Mouse (Mus musculus) myocyte (in vitro differentiated cells): ENCODE measurements around the gene Setd4. TPM values are rescaled to one million over a fixed set of nuclear protein-coding genes. Genes with fewer than 3 reads are reported as not detected.
A peak's percentile ranks its signal among the peaks of the same experiment; 100 is the strongest.

ENCODE experiments used
- H3K27me3 ChIP-seq: one replicate; pipeline ENCODE4 v1.6.1; 2011; ENCODE audit not compliant: control insufficient read depth, insufficient read depth, insufficient read length
- H3K36me3 ChIP-seq: one replicate; pipeline ENCODE4 v1.6.1; 2011; ENCODE audit not compliant: control insufficient read depth, insufficient read depth
- H3K4me2 ChIP-seq: one replicate; pipeline ENCODE4 v1.6.1; 2011; ENCODE audit warnings: low read depth, control low read depth
- H3K4me3 ChIP-seq: one replicate; pipeline ENCODE4 v1.5.1; 2011; ENCODE audit warnings: mild to moderate bottlenecking, control low read depth, moderate library complexity
- H3K79me2 ChIP-seq: one replicate; pipeline ENCODE4 v1.6.1; 2011; ENCODE audit not compliant: control insufficient read depth, insufficient read depth
- H3ac ChIP-seq: one replicate; pipeline ENCODE4 v1.6.1; 2011; ENCODE audit not compliant: control insufficient read depth, insufficient read length
- CEBPB ChIP-seq: IDR thresholded peaks from 2 replicates; pipeline ENCODE4 v1.6.1; 2011; ENCODE audit warnings: mild to moderate bottlenecking, moderate library complexity; ENCODE audit not compliant: poor library complexity, insufficient read depth, severe bottlenecking
- E2F4 ChIP-seq: IDR thresholded peaks from one replicate; pipeline ENCODE4 v1.6.1; 2011; ENCODE audit warnings: mild to moderate bottlenecking, control low read depth, moderate library complexity; ENCODE audit not compliant: insufficient read depth
- MAX ChIP-seq: IDR thresholded peaks from one replicate; pipeline ENCODE4 v1.6.1; 2011; ENCODE audit warnings: low read depth, mild to moderate bottlenecking, control low read depth
- MYOD1 ChIP-seq, 3 experiments: IDR thresholded peaks; one replicate each; pipeline ENCODE4 v1.6.1; 2011; ENCODE audit warnings: control low read depth in 2 of 3, low read depth in 2 of 3, mild to moderate bottlenecking in 2 of 3, moderate library complexity in 1 of 3; ENCODE audit not compliant: insufficient read length in 2 of 3, control insufficient read depth in 1 of 3
- MYOG ChIP-seq, 3 experiments: IDR thresholded peaks; one replicate each; pipeline ENCODE4 v1.6.1; 2011; ENCODE audit warnings: control low read depth in 2 of 3, low read depth in 2 of 3, mild to moderate bottlenecking in 2 of 3; ENCODE audit not compliant: insufficient read length in 2 of 3, control insufficient read depth in 1 of 3, insufficient read depth in 1 of 3
- POLR2A ChIP-seq: IDR thresholded peaks from one replicate; pipeline ENCODE4 v1.6.1; 2011; ENCODE audit warnings: low read depth, mild to moderate bottlenecking, control low read depth, moderate library complexity; ENCODE audit not compliant: insufficient read length
- POLR2AphosphoS2 ChIP-seq: IDR thresholded peaks from one replicate; pipeline ENCODE4 v1.6.1; 2011; ENCODE audit warnings: low read depth, control low read depth; ENCODE audit not compliant: insufficient read length
- REST ChIP-seq: IDR thresholded peaks from one replicate; pipeline ENCODE4 v1.6.1; 2011; ENCODE audit warnings: mild to moderate bottlenecking, control low read depth, moderate library complexity; ENCODE audit not compliant: insufficient read depth, insufficient read length
- SRF ChIP-seq: IDR thresholded peaks from one replicate; pipeline ENCODE4 v1.6.1; 2011; ENCODE audit warnings: low read depth; ENCODE audit not compliant: control insufficient read depth, insufficient read length
- TCF12 ChIP-seq: IDR thresholded peaks from one replicate; pipeline ENCODE4 v1.6.1; 2011; ENCODE audit warnings: mild to moderate bottlenecking, control low read depth; ENCODE audit not compliant: poor library complexity, insufficient read depth, severe bottlenecking
- TCF3 ChIP-seq: IDR thresholded peaks from one replicate; pipeline ENCODE4 v1.6.1; 2011; ENCODE audit warnings: low read depth, control low read depth; ENCODE audit not compliant: insufficient read length
- USF1 ChIP-seq: IDR thresholded peaks from one replicate; pipeline ENCODE4 v1.6.1; 2011; ENCODE audit warnings: low read depth, mild to moderate bottlenecking, control low read depth, moderate library complexity
- polyA plus RNA-seq: library from polyadenylated mRNA; unstranded; fragments of >200 nt; fragmentation: generic; extraction: Trizol; gene quantifications from one replicate; pipeline ENCODE4 v1.2.1, GENCODE M21; 2012; ENCODE audit warnings: missing spikeins

Setd4 gene
- polyA plus RNA-seq, 1 experiment = 3.6 TPM

GRCm38 (mm10) chr16:93574521-93575191 is 29.2 kb downstream of the Setd4 start:
- H3K27me3 ChIP-seq = no peaks in the 10 kb centered on the region
- no peak overlapping the region for H3K4me3 ChIP-seq
- H3K79me2 ChIP-seq = no peaks in the 10 kb centered on the region
- TF ChIP-seq TCF3 = no peak
- TF ChIP-seq POLR2A = no peak
- TF ChIP-seq MYOD1 (IDR thresholded peaks at IDR 0.05; ENCODE audit: control insufficient read depth in 1 of 3, insufficient read length in 2 of 3, low read depth in 2 of 3) = no peak
- TF ChIP-seq REST = no peak
- no peak for TF ChIP-seq SRF
- TF ChIP-seq MYOG (IDR thresholded peaks at IDR 0.05; ENCODE audit: control insufficient read depth in 1 of 3, insufficient read depth in 1 of 3, insufficient read length in 2 of 3, low read depth in 2 of 3) = no peak
- TF ChIP-seq USF1 = no peak
- TF ChIP-seq POLR2AphosphoS2 = no peak
- no peak for TF ChIP-seq TCF12
- no peak for TF ChIP-seq E2F4
- TF ChIP-seq MAX = no peak
- no peak for TF ChIP-seq CEBPB
- no peak overlapping the region for H3K4me2 ChIP-seq
- no peaks in the 10 kb centered on the region for H3K36me3 ChIP-seq
- H3ac ChIP-seq = no peak overlapping the region

GRCm38 (mm10) chr16:93573434-93573833 is 30.4 kb downstream of the Setd4 start:
- no peak overlapping the region for H3K4me2 ChIP-seq
- no peaks in the 10 kb centered on the region for H3K27me3 ChIP-seq
- no peaks in the 10 kb centered on the region for H3K36me3 ChIP-seq
- H3ac ChIP-seq = no peak overlapping the region
- TF ChIP-seq USF1 (no peak), MAX (no peak), REST (no peak), CEBPB (no peak), TCF3 (no peak), POLR2A (no peak), E2F4 (no peak), MYOD1 (IDR thresholded peaks at IDR 0.05; ENCODE audit: control insufficient read depth in 1 of 3, insufficient read length in 2 of 3, low read depth in 2 of 3) (no peak), TCF12 (no peak), SRF (no peak), MYOG (IDR thresholded peaks at IDR 0.05; ENCODE audit: control insufficient read depth in 1 of 3, insufficient read depth in 1 of 3, insufficient read length in 2 of 3, low read depth in 2 of 3) (no peak)
- H3K79me2 ChIP-seq = no peaks in the 10 kb centered on the region
- no peak overlapping the region for H3K4me3 ChIP-seq

GRCm38 (mm10) chr16:93572383-93572782 is 31.5 kb downstream of the Setd4 start:
- H3K79me2 ChIP-seq = no peaks in the 10 kb centered on the region
- no peak overlapping the region for H3ac ChIP-seq
- H3K4me3 ChIP-seq = no peak overlapping the region
- TF ChIP-seq TCF3 (no peak), MYOG (IDR thresholded peaks at IDR 0.05; ENCODE audit: control insufficient read depth in 1 of 3, insufficient read depth in 1 of 3, insufficient read length in 2 of 3, low read depth in 2 of 3) (no peak), REST (no peak), E2F4 (no peak), CEBPB (no peak), MAX (no peak), POLR2AphosphoS2 (no peak), POLR2A (no peak), SRF (no peak), TCF12 (no peak)
- H3K4me2 ChIP-seq = no peak overlapping the region
- no peaks in the 10 kb centered on the region for H3K27me3 ChIP-seq
- no peaks in the 10 kb centered on the region for H3K36me3 ChIP-seq

GRCm38 (mm10) chr16:93558499-93558898 is 45.4 kb downstream of the Setd4 start:
- H3ac ChIP-seq = no peak overlapping the region
- no peak overlapping the region for H3K4me3 ChIP-seq
- H3K36me3 ChIP-seq = no peaks in the 10 kb centered on the region
- TF ChIP-seq MYOG (IDR thresholded peaks at IDR 0.05; ENCODE audit: control insufficient read depth in 1 of 3, insufficient read depth in 1 of 3, insufficient read length in 2 of 3, low read depth in 2 of 3) (no peak), MYOD1 (IDR thresholded peaks at IDR 0.05; ENCODE audit: control insufficient read depth in 1 of 3, insufficient read length in 2 of 3, low read depth in 2 of 3) (peak in 1 of 3 experiments; percentile 11), E2F4 (no peak)
- no peaks in the 10 kb centered on the region for H3K79me2 ChIP-seq
- peaks cover 14% of the 10 kb centered on the region for H3K27me3 ChIP-seq
- no peak overlapping the region for H3K4me2 ChIP-seq

GRCm38 (mm10) chr16:93557646-93558045 is 46.2 kb downstream of the Setd4 start:
- Histone ChIP-seq H3K4me3 (no peak overlapping the region), H3K79me2 (no peaks in the 10 kb centered on the region), H3K4me2 (no peak overlapping the region), H3K27me3 (peaks cover 5% of the 10 kb centered on the region), H3ac (no peak overlapping the region), H3K36me3 (no peaks in the 10 kb centered on the region)
- TF ChIP-seq POLR2AphosphoS2 = no peak
- no peak for TF ChIP-seq MYOG (IDR thresholded peaks at IDR 0.05; ENCODE audit: control insufficient read depth in 1 of 3, insufficient read depth in 1 of 3, insufficient read length in 2 of 3, low read depth in 2 of 3)
- TF ChIP-seq CEBPB = no peak
- no peak for TF ChIP-seq TCF12
- no peak for TF ChIP-seq E2F4
- TF ChIP-seq MYOD1 (IDR thresholded peaks at IDR 0.05; ENCODE audit: control insufficient read depth in 1 of 3, insufficient read length in 2 of 3, low read depth in 2 of 3) = no peak
- no peak for TF ChIP-seq MAX
- no peak for TF ChIP-seq TCF3
- no peak for TF ChIP-seq USF1
- no peak for TF ChIP-seq SRF
- TF ChIP-seq POLR2A = no peak
- TF ChIP-seq REST = no peak
